Mouse (Mus musculus): ENCODE data around the gene Vapb. TPM values are rescaled to one million over a fixed set of nuclear protein-coding genes. Genes with fewer than 3 reads are reported as not detected.
A peak's percentile ranks its signal among the peaks of the same experiment; 100 is the strongest.
"Not testable (repeated sequence)": the region's sequence is repeated elsewhere in the genome, so short reads cannot be mapped to it uniquely, and the experiment has no call there.

Gene Vapb
- polyA plus RNA-seq, 1 experiment from 2014 or later, result 14.8 TPM

DNA sequence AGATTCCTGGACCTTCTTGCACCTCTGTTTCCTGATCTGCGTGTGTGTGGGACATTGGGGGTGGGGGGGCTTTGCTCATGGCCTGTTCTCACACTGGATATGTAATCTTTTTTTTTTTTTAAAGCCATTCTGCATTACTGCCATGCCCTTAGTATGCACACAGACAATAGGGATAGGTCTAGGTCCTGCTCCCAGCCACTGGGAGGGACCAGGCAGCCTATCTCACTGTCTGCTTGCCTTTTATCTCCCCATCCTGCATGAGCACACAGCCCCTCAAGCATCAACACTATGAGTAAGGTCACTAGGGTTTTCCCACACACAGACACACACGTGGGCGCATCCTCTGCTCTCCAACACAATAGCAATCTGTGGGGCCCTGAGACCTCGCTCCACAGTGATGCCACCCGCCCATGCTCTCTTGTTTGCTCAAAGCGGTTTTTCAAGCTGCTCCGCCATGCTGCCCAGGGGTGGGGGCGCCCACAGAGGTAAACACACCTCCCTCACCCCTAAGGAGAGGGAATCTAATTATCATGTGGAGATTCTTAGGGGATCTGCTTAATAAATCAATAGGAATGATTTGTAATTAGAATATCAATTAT, 22.6 kb upstream of the Vapb start:
- WGBS, result 51% methylated on average over 8 of the region's 8 CpGs
- Histone ChIP-seq H3K4me1 (peaks cover 24% of the 10 kb centered on the region), H3K9me3 (no peaks in the 10 kb centered on the region), H3K36me3 (no peaks in the 10 kb centered on the region), H3K27me3 (no peaks in the 10 kb centered on the region), H3K4me2 (replicated peaks) (no peak overlapping the region), H3K9ac (replicated peaks) (no peak overlapping the region), H3K27ac (replicated peaks) (peak overlapping the region; percentile 64), H3K4me3 (no peak overlapping the region)
- ATAC-seq (ENCODE audit: low FRiP score, low read depth), result peak; percentile 35; the same call in 1 of the 2 replicates

DNA sequence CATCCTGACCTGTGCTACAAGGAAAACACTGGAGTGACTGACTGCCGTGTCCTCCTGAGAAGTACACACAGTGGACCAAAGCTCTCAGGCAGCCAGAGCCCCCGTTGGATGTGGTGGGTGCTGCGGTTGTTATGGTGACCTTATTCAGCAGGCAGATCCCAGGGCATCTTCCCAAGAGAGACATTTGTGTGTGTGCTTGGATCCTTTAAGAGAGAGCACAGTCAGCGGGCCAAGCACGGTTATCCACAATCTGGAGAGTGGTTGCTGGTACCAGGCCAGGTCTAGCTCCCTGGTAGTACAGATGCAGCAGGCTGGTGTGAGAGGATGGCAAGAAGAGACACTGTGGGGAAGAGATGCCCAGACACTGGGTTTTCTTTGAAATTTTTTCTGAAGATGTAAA, 20.3 kb upstream of the Vapb start:
- no peak overlapping the region for H3K4me3 ChIP-seq
- ATAC-seq (ENCODE audit: low FRiP score, low read depth), result no peak
- peaks cover 24% of the 10 kb centered on the region for H3K4me1 ChIP-seq
- H3K9me3 ChIP-seq, result no peaks in the 10 kb centered on the region
- no peak overlapping the region for H3K9ac ChIP-seq (replicated peaks)
- no peaks in the 10 kb centered on the region for H3K27me3 ChIP-seq
- 95% methylated on average over 5 of the region's 5 CpGs for WGBS
- H3K4me2 ChIP-seq (replicated peaks), result no peak overlapping the region
- H3K36me3 ChIP-seq, result no peaks in the 10 kb centered on the region
- H3K27ac ChIP-seq (replicated peaks), result no peak overlapping the region

- H3K36me3 ChIP-seq; H3K9me3 ChIP-seq; H3K27ac ChIP-seq (replicated peaks); ATAC-seq (ENCODE audit: low FRiP score, low read depth); H3K4me3 ChIP-seq; H3K27me3 ChIP-seq; H3K4me2 ChIP-seq (replicated peaks); H3K9ac ChIP-seq (replicated peaks): not testable (repeated sequence)
- peaks cover 13% of the 10 kb centered on the region for H3K4me1 ChIP-seq
- WGBS, result 86% methylated on average over 6 of the region's 7 CpGs
Observed at GRCm38 (mm10) chr2:173719115-173719514, 18.2 kb upstream of the Vapb start, which contains the start of gene 1700010B08Rik. Gene 1700010B08Rik (plus strand): TSS chr2:173719415.

DNA sequence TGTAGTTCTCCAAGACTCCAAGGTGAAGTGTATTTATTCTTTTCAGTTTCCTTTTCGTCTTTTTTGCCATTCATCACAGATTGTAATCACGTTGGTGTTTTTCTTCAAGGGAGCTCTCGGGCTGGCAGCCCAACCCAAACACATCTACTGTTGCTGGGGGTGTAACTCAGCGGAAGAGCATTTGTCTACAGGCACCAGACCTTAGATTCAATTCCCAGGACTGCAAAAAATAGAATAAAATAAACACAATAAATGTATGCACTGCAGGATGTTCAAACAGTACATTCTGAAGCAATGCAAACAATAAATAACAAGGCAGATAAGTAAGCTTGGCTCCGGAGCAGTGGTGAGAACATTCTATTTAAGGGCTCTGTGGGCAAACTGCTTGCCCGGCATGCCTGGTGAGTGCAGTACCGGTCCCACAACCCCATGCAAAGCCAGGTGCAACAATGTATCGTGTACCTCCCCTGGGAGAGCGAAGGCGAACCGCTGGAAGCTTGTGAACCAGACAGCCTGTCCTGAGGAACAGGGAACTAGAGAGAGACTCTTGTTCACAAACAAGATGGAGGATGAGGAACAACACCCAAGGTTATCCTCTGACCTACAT, 15.0 kb upstream of the Vapb start:
- H3K4me1 ChIP-seq, result no peaks in the 10 kb centered on the region
- H3K9ac ChIP-seq (replicated peaks), result no peak overlapping the region
- ATAC-seq (ENCODE audit: low FRiP score, low read depth), result no peak
- 79% methylated on average over 11 of the region's 11 CpGs for WGBS
- H3K4me3 ChIP-seq, result no peak overlapping the region
- H3K4me2 ChIP-seq (replicated peaks), result no peak overlapping the region
- H3K27me3 ChIP-seq, result no peaks in the 10 kb centered on the region
- no peaks in the 10 kb centered on the region for H3K36me3 ChIP-seq
- H3K9me3 ChIP-seq, result no peaks in the 10 kb centered on the region
- no peak overlapping the region for H3K27ac ChIP-seq (replicated peaks)

GRCm38 (mm10) chr2:173724382-173724781, 12.9 kb upstream of the Vapb start:
- Histone ChIP-seq H3K27ac (replicated peaks) (no peak overlapping the region), H3K4me2 (replicated peaks) (no peak overlapping the region), H3K4me1 (no peaks in the 10 kb centered on the region), H3K9me3 (no peaks in the 10 kb centered on the region), H3K27me3 (no peaks in the 10 kb centered on the region), H3K36me3 (no peaks in the 10 kb centered on the region), H3K9ac (replicated peaks) (no peak overlapping the region), H3K4me3 (no peak overlapping the region)
- 57% methylated on average over 14 of the region's 14 CpGs for WGBS
- no peak for ATAC-seq (ENCODE audit: low FRiP score, low read depth)

- H3K4me3 ChIP-seq, result no peak overlapping the region
- no peaks in the 10 kb centered on the region for H3K27me3 ChIP-seq
- peaks cover 4% of the 10 kb centered on the region for H3K4me1 ChIP-seq
- ATAC-seq (ENCODE audit: low FRiP score, low read depth), result no peak
- H3K27ac ChIP-seq (replicated peaks), result no peak overlapping the region
- H3K4me2 ChIP-seq (replicated peaks), result no peak overlapping the region
- no peaks in the 10 kb centered on the region for H3K9me3 ChIP-seq
- H3K9ac ChIP-seq (replicated peaks), result no peak overlapping the region
- H3K36me3 ChIP-seq, result no peaks in the 10 kb centered on the region
- 74% methylated on average over 14 of the region's 15 CpGs for WGBS
Observed at GRCm38 (mm10) chr2:173724940-173725807, 12.1 kb upstream of the Vapb start.

DNA sequence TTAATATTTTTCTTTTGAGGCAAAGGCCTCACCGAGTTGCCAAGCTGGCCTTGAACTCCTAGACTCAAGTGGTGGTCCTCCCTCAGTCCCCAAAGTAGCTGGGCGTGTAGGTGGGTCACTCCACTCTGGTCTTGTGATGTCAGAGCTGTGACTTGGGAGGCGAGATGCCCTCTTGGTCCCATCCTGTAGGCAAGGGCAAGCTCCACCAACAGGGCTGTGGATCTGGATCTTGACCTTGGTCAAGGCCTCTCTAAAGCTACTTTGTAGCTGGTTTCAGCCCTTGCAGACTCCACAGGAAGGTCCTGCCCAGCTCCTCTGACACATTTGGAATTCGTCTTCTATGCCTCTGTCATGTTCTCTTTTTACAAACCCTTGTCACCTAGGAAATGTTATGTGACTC, 11.5 kb upstream of the Vapb start:
- Histone ChIP-seq H3K36me3 (no peaks in the 10 kb centered on the region), H3K4me1 (peaks cover 11% of the 10 kb centered on the region), H3K4me3 (no peak overlapping the region), H3K9me3 (no peaks in the 10 kb centered on the region), H3K4me2 (replicated peaks) (no peak overlapping the region), H3K27ac (replicated peaks) (no peak overlapping the region), H3K9ac (replicated peaks) (no peak overlapping the region), H3K27me3 (no peaks in the 10 kb centered on the region)
- ATAC-seq (ENCODE audit: low FRiP score, low read depth), result no peak
- WGBS, result 88% methylated on average over 4 of the region's 4 CpGs

DNA sequence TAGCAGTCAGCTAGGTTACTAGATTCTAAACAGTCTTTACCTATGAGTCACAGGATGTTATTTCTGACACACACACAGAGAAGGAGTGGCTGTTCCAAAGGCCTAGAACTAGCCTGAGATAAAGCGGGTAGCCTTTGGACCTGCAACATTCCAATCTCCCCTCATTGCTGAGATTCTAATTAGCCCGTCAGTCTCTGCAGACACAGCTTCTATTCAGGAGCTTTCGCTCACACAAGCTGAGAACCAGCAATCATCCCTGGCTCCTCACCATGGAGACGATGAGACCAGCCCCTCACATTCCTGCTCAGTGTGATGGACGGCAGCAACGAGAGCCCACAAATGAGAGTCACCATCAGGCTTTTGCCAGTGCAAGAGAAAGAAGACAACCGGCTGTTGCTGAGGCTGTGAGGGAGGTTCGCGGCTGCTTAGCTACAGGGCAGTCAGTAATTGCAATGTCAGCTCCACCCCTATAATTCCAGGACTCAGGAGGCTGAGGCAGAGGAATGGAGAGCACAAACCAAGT, 6.8 kb upstream of the Vapb start:
- peak overlapping the region; percentile 46 for H3K27ac ChIP-seq (replicated peaks)
- H3K9ac ChIP-seq (replicated peaks), result no peak overlapping the region
- no peak overlapping the region for H3K4me3 ChIP-seq
- peaks cover 5% of the 10 kb centered on the region; the same call in 1 of the 2 replicates for H3K27me3 ChIP-seq
- WGBS, result 3% methylated on average over 9 of the region's 9 CpGs
- peak; percentile 83 for ATAC-seq (ENCODE audit: low FRiP score, low read depth)
- peaks cover 17% of the 10 kb centered on the region for H3K4me1 ChIP-seq
- no peaks in the 10 kb centered on the region for H3K36me3 ChIP-seq
- H3K4me2 ChIP-seq (replicated peaks), result peak overlapping the region; percentile 19
- H3K9me3 ChIP-seq, result no peaks in the 10 kb centered on the region

DNA sequence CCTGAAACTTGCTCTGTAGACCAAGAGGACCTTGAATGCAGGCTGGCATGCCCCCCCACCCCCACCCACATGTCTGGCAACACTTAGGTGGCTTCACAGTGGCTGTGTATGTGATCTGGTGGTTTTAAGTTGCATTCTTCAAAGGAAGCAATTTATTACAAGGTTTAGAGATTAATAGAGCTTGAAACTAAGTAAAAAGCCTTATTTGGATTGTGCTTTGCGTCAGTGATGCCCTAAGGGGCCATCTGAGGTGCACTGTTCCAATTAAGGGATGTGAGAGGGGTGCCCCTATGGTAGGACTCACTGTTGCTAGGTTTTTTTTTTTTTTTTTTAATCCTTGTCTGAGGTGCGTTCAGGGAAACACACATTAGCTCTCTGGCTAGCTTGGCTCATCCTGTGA, 2.9 kb upstream of the Vapb start:
- whole genome bisulfite sequencing, result 67% methylated on average over 2 of the region's 2 CpGs
- ATAC-seq (ENCODE audit: low FRiP score, low read depth), result no peak

DNA sequence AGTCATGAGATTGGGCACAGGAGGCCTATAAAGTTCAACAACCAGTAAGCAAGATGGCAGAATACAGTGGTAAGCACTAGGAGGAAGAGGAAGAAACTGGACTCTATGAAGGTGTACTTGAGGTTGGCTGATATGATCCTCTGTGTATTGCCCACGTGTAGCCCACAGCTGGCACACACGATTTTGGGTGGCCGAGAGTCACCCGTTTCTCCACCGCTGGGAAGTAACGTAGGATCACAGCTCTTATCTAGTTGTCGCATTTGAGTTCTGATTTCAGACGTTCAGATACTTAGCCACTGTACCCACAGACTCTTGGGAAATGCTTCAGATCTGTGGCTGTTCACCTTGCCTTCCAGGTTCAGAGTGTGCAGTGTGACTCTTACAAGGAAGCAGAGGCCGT, 921 bp downstream of the Vapb start:
- Histone ChIP-seq H3K27ac (replicated peaks) (no peak overlapping the region), H3K27me3 (no peaks in the 10 kb centered on the region), H3K9me3 (no peaks in the 10 kb centered on the region), H3K4me1 (peaks cover 17% of the 10 kb centered on the region), H3K36me3 (peaks cover 3% of the 10 kb centered on the region; the same call in 1 of the 2 replicates), H3K4me2 (replicated peaks) (peak overlapping the region; percentile 69), H3K4me3 (peak overlapping the region; percentile 75), H3K9ac (replicated peaks) (peak overlapping the region; percentile 76)
- ATAC-seq (ENCODE audit: low FRiP score, low read depth), result no peak
- WGBS, result 87% methylated on average over 9 of the region's 9 CpGs

More for the DNA sequence above, 2.9 kb upstream of the Vapb start:
- H3K9ac ChIP-seq (replicated peaks), result no peak overlapping the region
- H3K27ac ChIP-seq (replicated peaks), result no peak overlapping the region
- H3K36me3 ChIP-seq, result peaks cover 3% of the 10 kb centered on the region; the same call in 1 of the 2 replicates
- H3K27me3 ChIP-seq, result peaks cover 5% of the 10 kb centered on the region; the same call in 1 of the 2 replicates
- H3K4me3 ChIP-seq, result no peak overlapping the region
- H3K9me3 ChIP-seq, result no peaks in the 10 kb centered on the region
- no peak overlapping the region for H3K4me2 ChIP-seq (replicated peaks)
- H3K4me1 ChIP-seq, result peaks cover 34% of the 10 kb centered on the region

GRCm38 (mm10) chr2:173739107-173739506, 1.8 kb downstream of the Vapb start:
- Histone ChIP-seq H3K4me2 (replicated peaks) (peak overlapping the region; percentile 14), H3K27ac (replicated peaks) (no peak overlapping the region), H3K9me3 (no peaks in the 10 kb centered on the region), H3K9ac (replicated peaks) (no peak overlapping the region), H3K4me3 (no peak overlapping the region), H3K27me3 (no peaks in the 10 kb centered on the region), H3K4me1 (peaks cover 17% of the 10 kb centered on the region), H3K36me3 (peaks cover 3% of the 10 kb centered on the region; the same call in 1 of the 2 replicates)
- WGBS, result 92% methylated on average over 7 of the region's 7 CpGs
- no peak for ATAC-seq (ENCODE audit: low FRiP score, low read depth)

DNA sequence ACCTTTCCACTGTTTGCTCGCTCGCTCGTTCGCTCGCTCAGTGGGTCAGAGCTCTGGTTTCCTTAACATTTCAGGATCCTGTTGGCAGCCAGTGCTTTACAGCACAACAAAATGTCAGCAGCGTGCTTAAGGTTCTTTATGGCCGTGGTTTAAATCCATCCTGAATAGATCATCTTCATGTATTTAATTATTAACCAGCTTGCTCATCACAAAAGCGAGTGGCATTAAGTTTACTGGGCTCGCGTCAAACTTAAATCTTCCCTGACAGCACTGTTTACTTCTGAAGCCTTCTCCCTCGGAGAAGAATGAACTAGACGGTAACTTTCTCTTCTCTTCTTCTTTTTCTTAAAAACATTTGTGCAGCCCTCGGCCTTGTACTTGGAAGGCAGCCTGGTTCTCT, 4.8 kb downstream of the Vapb start:
- 89% methylated on average over 13 of the region's 13 CpGs for WGBS
- peaks cover 17% of the 10 kb centered on the region for H3K4me1 ChIP-seq

More for the DNA sequence above, 4.8 kb downstream of the Vapb start:
- Histone ChIP-seq H3K4me3 (no peak overlapping the region), H3K9ac (replicated peaks) (no peak overlapping the region), H3K27ac (replicated peaks) (no peak overlapping the region), H3K36me3 (peaks cover 3% of the 10 kb centered on the region; the same call in 1 of the 2 replicates), H3K4me2 (replicated peaks) (no peak overlapping the region), H3K9me3 (0 out of 2 replicates have a peak, but pooled peaks cover 4% of the 10 kb centered on the region), H3K27me3 (no peaks in the 10 kb centered on the region)
- no peak for ATAC-seq (ENCODE audit: low FRiP score, low read depth)

Measured in midbrain, embryonic 12.5 days (tissue).